Mouse (Mus musculus) ZHBTc4 (cell line): ENCODE data around the gene Vmn2r36.
"Not testable (repeated sequence)": the region's sequence is repeated elsewhere in the genome, so short reads cannot be mapped to it uniquely, and the experiment has no call there.

Experiments
- DNase-seq: peaks from one replicate; pipeline ENCODE4 v3.0.0-alpha.2; 2011; ENCODE audit warnings: low read depth, low spot score

Vmn2r36 gene

DNA sequence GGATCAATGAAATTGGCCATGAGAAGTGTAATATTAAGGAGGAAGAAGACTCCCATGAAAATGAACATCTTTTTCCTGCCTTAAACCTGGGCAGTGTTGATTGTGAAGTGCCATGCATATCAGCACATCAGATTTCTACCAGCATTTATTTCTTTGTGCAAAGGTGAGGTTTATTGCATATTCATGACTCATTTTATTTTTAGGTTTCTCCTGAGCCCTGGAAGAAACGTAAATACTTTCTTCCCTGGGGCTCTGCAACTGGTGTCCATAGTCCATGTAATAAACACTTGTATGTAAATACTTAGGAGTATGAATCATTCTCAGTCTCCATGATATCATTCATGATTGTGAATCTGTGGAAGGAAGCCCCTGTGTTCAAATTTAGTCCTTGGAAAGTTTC lies at the start of gene Vmn2r36:
TSS of gene Vmn2r36 (minus strand) at position 101 of the 400 bp plus-strand sequence.
- DNase-seq, result not testable (repeated sequence)
